Mouse (Mus musculus): ENCODE data around the gene Unc5a.
A peak's percentile ranks its signal among the peaks of the same experiment; 100 is the strongest.

Unc5a gene

DNA sequence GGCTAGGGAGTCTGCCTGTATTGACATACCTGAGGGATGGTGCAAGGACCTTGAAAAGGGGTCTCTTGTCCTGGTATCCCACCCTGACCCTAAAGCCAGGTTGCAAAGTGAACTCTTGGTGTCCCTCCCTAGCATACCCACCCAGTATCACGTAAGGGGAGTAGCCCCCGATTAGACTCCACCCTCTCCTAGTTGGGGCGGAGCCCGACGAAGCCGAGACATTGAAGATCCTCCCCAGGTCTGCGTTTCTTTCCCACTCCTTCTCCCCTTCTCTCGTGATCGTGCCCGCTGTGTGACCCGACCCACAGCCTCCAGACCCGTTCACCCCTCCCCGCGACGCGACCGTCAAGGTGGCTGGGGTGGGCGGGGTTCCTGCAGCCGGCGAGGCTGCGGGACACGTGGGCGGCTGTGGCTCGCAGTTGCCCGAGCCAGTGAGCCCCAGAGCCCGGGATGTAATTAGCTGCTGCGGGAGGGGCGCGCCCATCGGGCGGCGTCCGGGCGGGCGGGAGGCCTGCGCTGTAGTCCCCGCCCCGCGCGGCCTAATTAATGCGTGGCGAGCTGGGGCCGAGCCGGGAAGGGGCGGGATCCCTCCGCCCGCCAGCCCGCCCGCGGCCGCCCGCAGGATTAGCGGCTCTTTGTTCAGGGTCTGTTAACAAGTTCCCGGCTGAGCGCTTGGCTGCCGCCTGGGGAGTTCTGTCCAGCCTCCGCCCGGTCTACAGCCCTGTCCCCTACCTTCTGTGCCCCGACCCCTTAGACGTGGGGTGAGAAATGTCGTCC is 6.7 kb downstream of the Unc5a start:
- peak; percentile 93 for DNase-seq

DNA sequence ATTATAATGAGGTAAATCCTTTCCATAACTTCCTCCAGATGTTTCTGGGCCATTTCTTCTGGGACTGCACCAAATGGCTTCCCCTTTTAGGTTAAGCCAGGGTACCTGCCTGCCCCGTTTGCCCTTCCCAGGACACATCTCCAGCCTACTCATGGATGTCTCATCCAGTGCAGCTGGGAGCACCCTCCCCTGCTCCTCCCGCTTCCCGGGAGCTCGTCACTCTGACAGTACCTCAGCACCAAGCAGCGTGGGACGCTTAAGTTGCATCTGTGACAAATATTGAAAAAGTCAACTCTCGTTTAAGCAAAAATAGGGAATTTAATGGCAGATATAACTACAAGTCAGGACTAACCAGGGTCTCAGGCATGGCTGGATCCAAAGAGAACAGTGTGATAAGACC is 8.1 kb downstream of the Unc5a start:
- DNase-seq = no peak

DNA sequence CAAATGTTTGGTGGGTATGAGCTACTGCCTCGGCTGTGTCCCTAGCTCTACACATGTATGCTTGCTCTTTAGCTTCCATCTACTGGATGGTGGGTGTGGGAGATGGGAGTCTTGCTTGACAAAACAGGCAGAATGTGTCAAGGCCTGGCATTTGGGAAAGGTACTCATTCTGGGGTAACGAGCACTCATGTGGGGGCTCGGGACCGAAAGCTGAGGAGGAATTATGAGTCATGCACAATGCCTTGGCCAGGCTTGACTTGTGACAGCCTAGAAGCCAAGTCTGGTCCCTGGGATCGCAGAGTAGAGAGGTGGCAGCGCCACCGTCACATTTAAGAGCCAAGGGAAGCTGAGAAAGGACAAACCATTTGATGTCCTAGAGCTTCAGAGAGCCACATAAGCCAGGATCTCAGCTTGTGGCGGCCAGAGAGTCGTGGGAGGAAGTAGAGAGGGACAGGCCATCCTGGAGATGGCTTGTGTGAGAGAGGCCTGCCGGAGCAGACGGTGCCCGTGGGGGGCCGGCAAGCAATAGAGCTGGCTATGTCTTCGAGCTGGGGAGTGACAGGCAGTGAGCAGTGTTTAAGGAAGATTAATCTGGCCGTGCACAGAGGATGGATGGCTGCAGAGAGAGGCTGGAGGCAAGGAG is 10.0 kb downstream of the Unc5a start:
- no peak for DNase-seq

DNA sequence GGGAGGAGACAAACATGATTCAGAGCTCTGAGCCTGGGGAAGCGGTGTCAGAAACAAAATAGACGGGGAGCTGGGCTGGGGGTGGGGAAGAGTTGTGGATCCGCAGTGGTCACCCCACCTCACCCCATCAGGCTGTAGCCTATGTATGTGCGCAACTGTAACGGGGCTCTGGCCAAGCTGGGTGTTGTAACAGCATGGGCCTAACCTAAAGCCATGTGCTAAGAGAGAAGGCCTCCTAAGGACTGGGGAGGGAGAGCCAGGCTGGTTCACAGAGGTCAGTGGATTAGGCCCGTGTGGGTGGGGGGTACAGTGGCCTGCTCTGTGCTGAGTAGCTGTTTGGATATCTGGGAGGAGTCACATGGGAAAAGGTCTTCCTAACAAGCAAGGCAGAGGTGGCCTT is 10.6 kb downstream of the Unc5a start:
- DNase-seq = no peak

DNA sequence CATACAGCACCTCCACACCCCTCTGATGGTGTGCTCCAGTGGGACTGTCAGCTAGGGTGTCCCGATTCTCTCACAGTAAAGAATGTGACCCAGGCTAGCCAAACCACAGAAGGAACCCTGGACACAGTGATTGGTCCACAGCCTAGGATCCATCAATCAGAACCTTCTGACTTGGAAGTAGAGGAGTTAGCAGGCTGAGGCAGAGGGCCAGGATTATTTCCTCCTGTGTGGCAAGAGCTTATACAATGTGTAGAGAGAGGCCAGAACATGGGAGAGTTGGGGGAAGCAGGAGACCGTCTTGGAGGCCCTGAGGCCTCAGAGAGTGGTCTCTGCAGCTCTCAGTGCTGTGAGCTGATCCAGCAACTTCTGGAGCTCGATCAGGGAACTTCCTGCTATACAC is 11.3 kb downstream of the Unc5a start:
- no peak for DNase-seq

DNA sequence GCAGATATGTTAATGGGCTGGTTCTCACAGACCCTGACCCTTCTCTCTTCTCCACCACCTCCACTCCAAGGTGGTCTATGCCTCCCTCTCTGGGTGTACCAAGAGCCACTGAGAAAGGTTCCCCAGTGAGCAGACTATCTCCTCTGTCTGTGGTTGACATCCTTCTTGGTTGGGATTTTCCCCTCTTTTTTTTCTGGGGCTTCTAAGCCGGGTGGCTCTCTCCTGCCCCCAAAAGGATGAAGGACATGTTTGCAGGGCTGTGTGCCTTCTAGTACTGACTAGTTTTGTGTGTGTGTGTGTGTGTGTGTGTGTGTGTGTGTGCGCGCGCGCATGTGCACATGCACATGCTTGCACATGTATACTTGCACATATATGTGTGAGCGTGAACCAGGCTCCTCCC is 16.0 kb downstream of the Unc5a start:
- DNase-seq = no peak

- peak; percentile 57 for DNase-seq
These were observed 18.3 kb downstream of the Unc5a start for GRCm38 (mm10) chr13:54967501-54967900.

- no peak for DNase-seq
These were observed 19.4 kb downstream of the Unc5a start for GRCm38 (mm10) chr13:54968636-54969035.

GRCm38 (mm10) chr13:54969513-54969912 is 20.3 kb downstream of the Unc5a start:
- no peak for DNase-seq

DNA sequence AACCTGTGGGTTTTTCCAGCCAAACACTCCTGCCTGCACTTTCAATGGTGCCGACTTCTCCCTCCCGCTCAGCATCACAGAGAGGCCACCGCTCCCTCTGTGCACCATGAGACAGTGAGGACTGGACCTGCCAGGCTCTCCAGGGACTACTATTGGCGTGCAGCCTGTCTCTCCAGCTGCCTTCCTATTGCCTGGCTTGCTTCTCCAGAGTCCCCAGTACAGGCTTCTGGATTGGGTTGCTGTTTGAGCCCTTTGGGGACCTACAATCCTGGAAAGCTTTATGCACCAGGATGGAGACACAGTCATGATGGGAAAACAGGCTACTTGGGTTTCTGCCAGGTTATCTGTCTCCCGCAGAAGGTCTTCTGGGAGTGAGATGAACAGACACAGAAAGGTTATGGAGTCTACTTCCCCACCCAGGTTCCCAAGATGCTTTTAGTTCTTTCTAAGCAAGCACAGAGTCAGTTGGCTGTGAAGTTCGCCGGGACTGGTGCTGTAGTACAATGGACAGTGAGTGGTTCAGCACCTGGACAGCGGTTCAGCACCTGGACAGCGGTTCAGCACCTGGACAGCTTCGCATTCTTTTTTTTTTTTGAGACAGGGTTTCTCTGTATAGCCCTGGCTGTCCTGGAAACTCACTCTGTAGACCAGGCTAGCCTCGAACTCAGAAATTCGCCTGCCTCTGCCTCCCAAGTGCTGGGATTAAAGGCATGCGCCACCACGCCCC is 21.5 kb downstream of the Unc5a start:
- no peak for DNase-seq

DNA sequence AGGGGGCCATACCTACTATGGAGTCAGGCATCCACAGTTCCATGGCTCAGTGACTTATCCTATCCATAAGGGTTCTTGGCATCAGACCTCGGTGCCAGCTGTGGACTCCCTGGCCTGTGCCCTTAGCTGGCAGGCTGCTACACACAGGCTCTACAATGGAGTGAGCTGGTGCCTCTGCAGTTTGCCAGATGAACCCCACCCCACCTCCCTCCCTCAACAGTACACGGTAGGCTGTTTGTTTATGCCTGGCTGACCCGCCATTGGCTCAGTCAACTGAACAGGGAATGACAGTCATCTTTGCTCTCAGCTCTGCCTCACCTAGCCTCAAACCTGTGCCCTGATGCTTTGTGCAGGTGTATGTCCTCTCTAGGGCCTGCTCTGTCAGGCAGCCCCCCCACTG is 26.3 kb downstream of the Unc5a start:
- no peak for DNase-seq

DNA sequence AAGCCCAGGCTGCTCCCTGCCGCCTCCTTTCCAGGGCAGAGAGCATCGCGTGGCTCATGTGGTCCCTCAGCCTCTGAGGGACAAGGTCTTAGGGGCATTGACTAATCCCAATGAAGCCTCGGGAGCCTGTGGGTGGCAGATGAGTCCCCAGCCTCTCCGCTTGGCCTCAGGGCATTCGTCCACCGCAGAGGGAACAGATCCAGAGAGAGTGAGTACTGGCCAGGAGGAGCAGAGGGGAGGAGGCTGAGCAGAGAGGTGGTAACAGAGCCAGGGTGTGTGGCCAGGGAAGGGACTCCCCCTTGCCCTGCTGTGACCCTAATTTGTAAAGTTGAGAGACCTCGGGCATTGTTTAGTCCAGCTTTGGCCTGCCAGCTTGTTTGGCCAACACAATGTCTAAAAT is 29.6 kb downstream of the Unc5a start:
- peak; percentile 66 for DNase-seq

DNA sequence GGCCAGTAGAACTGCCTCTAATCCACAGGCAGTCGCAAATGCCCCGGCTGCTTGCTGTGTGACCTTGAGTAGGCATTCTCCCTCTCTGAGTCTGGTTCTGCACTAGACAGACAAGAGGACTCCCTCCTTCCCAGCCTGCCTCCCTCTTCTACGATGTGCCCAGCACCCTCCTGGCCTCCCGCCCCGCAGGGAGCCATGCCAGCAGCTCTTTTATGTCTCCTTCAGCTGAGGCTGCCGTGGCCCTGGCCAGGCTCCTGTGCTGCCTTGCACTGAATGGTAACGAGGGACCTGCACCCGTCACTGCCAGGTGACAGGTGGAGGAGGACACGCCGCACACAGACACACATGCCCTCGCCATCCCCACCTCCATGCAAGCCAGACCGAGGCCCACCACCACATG is 31.7 kb downstream of the Unc5a start:
- DNase-seq = no peak

DNA sequence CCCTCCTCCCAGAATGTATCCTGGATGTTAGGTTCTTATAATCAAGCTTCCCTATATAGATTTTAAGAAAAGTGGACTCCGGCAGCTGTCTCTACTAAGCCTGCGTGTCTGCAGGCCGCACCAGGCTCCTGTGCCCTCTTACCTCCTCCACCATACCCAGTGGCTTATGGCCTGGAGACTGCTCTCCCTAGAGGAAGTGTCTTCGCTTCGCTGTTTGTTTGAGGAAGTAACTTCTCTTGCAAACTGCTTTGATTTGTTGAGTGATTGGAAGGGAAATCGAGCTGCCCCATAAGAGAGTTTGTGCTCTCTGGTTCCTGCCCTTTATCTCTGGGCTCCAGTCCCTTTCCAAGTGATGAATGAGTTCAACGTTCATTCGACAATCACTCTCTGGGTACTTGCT is 33.8 kb downstream of the Unc5a start:
- DNase-seq = no peak

DNA sequence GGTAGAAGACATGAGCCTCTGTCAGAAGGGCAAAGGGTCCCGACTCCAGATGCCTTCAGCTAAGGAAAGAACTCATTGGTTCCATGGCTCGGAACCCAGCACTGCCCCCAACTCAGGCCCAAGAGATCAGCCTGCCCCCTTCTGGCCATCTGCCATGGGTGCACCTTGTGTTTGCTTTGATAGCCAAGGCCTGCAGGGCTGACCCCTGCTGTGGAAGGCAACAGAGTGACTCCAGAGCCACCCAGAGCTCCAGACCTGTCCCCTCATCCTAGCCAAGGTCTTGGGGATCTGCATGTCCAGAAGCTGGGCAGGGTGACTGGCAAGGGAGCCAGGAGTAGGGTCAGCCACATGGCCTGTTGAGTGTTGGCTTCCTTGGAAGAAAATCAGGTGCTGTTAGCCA is 34.4 kb downstream of the Unc5a start:
- peak; percentile 36 for DNase-seq

DNA sequence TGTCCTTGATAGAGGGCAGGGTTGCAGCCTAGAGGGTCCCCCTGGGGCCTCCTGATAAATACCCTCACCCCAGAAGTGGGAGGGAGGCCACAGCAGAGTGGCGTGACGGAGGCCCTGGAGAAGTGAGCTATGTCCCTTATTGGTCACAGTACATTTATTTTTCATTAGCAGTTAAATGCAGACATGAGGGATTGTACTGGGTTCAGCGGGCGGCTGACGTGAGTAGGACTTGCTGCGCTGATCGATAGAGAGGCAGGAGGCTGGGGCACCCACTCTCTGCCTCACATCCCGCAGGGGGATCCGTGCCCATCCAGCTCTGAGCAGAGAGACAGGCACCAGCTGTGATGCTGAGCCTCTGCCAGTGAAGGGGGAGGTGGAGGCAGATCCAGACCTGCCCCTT is 38.2 kb downstream of the Unc5a start:
- DNase-seq = peak; percentile 49

DNA sequence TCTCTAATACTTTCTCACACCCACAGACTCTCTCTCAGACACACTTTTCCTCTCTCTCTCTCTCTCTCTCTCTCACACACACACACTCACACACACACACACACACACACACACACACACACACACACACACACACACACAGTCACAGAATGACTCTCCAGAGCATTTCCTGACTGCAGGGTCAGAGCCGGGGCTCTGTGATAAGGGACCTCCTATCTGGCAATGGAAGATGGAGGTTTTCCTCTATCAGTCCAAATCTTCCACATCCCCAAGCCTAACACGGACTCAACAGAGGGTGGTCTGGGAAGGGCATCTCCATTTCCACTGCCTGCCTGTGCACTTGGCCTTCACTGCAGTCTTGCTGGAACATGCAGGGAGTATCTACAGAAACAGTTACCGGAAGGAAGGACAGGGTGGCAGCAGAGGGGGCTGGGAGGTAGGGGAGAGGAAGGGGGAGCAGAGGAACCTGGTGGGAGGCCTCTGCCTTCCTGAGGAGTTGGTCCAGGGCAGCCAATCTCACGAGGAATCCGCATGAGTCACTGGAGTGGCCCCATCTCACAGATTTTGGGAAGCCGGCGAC is 39.1 kb downstream of the Unc5a start:
- DNase-seq = no peak

DNA sequence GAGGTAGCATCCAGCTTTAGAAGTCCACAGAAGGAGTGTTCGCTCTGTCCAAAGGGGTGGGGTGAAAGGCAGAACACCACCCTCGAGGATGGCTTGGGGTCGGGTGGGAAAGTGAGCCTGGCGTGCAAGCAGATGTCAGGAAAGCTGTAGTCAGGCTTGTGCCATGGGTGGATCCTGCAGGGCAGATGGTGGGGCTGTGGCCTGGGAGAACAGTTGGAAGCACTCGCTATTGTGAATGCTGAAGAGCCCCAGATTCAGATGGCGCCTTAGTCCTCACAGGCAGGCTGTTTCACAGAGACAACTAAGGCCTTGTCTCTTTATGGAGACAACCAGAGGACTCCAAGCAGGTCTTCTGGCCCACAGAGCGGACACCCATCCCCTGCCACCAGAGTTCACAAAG is 43.0 kb downstream of the Unc5a start:
- peak; percentile 53 for DNase-seq

- DNase-seq = peak; percentile 93
These were observed 45.4 kb downstream of the Unc5a start for GRCm38 (mm10) chr13:54994576-54994975.

DNA sequence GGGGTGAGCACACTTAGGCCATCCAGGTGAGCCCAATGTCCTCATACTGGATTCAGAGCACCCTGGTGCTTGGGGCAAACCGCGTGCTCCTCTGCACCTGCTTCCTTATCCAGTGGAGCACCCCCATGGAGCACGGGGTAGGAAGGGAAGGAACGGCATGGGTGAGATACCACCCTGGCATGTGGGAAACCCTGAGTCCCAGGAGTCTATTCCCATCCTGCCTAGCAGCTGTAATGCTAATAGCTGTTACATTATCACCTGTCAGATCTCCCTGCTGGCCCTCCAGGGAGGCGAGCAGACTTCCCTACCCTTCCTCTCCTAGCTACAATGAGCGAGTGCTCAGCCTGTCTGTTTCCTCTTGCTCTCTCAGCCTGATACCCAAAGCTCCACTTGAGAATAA is 46.0 kb downstream of the Unc5a start:
- no peak for DNase-seq

DNA sequence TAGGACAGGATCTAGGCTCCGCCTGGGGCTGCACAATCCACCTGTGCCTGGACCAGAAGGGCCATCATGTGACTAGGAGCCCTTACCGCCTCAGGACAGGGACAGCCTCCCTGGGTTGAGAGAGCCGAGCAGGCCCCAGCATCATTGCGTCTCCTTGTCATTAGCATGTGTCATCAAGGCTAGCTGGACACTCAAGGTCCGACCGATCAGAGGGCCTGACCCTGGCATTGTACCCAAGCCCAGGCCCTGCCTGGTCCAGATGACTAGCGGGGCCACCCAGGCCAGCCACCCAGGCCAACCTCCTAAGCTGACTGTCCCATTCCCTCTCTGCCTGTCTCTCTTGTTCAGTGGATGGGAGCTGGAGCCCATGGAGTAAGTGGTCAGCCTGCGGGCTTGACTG is 48.4 kb downstream of the Unc5a start:
- DNase-seq = no peak

DNA sequence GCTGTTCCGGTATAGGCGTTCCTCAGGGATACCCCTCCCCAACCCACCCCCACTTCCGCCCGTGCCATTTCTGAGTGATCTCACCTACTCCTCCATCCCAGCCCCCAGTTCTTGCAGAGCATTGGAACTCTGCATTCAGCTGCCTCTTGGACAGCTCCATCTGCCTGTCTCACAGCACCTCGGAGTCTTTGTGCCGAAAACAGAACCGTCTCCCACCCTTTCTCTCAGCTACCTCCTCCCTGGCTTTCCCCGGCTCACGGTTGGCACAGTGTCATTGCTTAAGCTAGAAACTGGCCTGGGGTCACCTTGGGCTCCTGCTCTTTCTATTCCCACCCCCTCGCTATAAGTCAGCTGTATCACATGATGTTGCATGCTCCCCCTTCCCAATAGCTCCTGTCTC is 51.2 kb downstream of the Unc5a start:
- DNase-seq = no peak

- no peak for DNase-seq
These were observed 52.9 kb downstream of the Unc5a start for GRCm38 (mm10) chr13:55002090-55002489.

GRCm38 (mm10) chr13:55004646-55005045 is 55.4 kb downstream of the Unc5a start:
- DNase-seq = no peak
